Mouse (Mus musculus) hindbrain, embryonic 16.5 days (tissue): ENCODE data around the gene E430018J23Rik. TPM values are rescaled to one million over a fixed set of nuclear protein-coding genes. Genes with fewer than 3 reads are reported as not detected.
A peak's percentile ranks its signal among the peaks of the same experiment; 100 is the strongest.
"Not testable (repeated sequence)": the region's sequence is repeated elsewhere in the genome, so short reads cannot be mapped to it uniquely, and the experiment has no call there.

Source experiments
- ATAC-seq: fragments of 200-750 bp; cut with Nextera tagmentation; 2 replicates; pipeline ENCODE4 v1.8.0; 2017; ENCODE audit warnings: moderate TSS enrichment, moderate library complexity
- H3K27ac ChIP-seq: fragments of 300-500 bp; sonication (generic); 2 replicates; pipeline ENCODE4 v1.5.1; 2014; ENCODE audit warnings: low read depth, mild to moderate bottlenecking, control low read depth, low read length, moderate library complexity
- H3K27me3 ChIP-seq: fragments of 300-500 bp; sonication (generic); replicated peaks from 2 replicates; pipeline ENCODE4 v1.6.1; 2014; ENCODE audit warnings: low read length; ENCODE audit not compliant: control insufficient read depth, insufficient read depth
- H3K36me3 ChIP-seq: fragments of 300-500 bp; sonication (generic); 2 replicates; pipeline ENCODE4 v1.6.1; 2014; ENCODE audit warnings: mild to moderate bottlenecking, low read length, moderate library complexity, mixed read lengths; ENCODE audit not compliant: control insufficient read depth, insufficient read depth
- H3K4me1 ChIP-seq: fragments of 300-500 bp; sonication (generic); 2 replicates; pipeline ENCODE4 v1.6.1; 2014; ENCODE audit warnings: low read depth, low read length; ENCODE audit not compliant: control insufficient read depth, insufficient read depth
- H3K4me2 ChIP-seq: fragments of 300-500 bp; sonication (generic); 2 replicates; pipeline ENCODE4 v1.6.1; 2014; ENCODE audit warnings: mild to moderate bottlenecking, low read length, control low read depth, moderate library complexity
- H3K4me3 ChIP-seq: fragments of 300-500 bp; sonication (generic); 2 replicates; pipeline ENCODE4 v1.5.1; 2014; ENCODE audit warnings: mild to moderate bottlenecking, low read length, control low read depth, moderate library complexity
- H3K9ac ChIP-seq: fragments of 300-500 bp; sonication (generic); 2 replicates; pipeline ENCODE4 v1.6.1; 2014; ENCODE audit warnings: low read depth, mild to moderate bottlenecking, control low read depth, low read length, moderate library complexity
- H3K9me3 ChIP-seq: fragments of 300-500 bp; sonication (generic); 2 replicates; pipeline ENCODE4 v1.6.1; 2014; ENCODE audit warnings: mild to moderate bottlenecking, low read length, moderate library complexity; ENCODE audit not compliant: control insufficient read depth
- WGBS: fragments of 180-500 bp; shearing (Covaris S2); extraction: QIAGEN DNeasy Blood & Tissue Kit; methylation state at CpG from one replicate; pipeline ENCODE4 v1.1.7; 2014; 5-methylcytosine and 5-hydroxymethylcytosine counted together
- polyA plus RNA-seq: library from polyadenylated mRNA; unstranded; fragments of >200 nt; fragmentation: Nextera tagmentation; extraction: Ambion mirVana; gene quantifications from 2 replicates; pipeline ENCODE4 v1.2.1, GENCODE M21; 2015

Gene E430018J23Rik
- polyA plus RNA-seq, 1 experiment from 2014 or later = 4.6 TPM

DNA sequence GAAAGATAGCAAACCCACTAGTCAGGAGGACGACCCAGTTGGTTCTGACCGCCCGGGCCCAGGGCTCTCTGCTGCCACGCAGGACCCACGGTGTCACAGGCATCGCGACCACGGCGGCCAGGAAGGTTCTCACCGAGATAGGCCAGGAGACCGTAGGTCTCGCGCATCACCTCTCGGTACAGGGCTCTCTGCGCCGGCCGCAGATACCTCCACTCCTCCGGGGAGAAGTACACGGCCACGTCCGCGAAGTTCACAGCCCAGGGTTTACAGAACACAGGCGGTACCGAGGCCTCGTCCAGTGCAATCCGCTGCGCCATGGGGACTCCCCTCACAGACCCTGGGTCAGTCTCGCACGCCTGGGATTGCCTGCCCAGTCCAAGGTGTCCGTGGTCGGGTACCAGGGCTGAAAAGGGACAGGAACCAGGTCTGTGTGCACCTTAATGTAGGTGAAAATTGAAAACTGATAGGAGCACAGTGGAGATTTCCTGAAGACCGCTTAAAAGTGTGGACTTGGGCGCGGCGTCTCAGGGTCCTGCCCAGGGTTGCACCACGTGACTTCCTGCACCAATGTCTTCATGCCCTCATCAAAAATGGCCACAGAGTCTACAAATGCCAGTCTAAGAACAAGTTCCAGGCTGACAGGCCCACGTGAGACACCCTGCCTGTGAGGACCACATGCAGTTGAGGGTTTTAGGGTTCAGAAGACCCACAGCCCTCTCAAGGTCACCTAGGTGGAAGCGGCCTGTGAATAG is 6.6 kb downstream of the E430018J23Rik start, which contains the start of gene 9130019O22Rik:
Gene 9130019O22Rik, minus strand, starts transcription at position 526 of the 752 bp plus-strand sequence.
- H3K36me3 ChIP-seq = peaks cover 3% of the 10 kb centered on the region; the same call in 1 of the 2 replicates
- peak within 1 kb of the TSS; percentile 74 for H3K9ac ChIP-seq
- no peaks in the 10 kb centered on the region; the same call in 1 of the 2 replicates for H3K9me3 ChIP-seq
- WGBS = 8% methylated on average over 32 of the region's 38 CpGs
- H3K4me2 ChIP-seq = peak within 1 kb of the TSS; percentile 79
- H3K4me1 ChIP-seq = no peaks in the 10 kb centered on the region
- H3K27me3 ChIP-seq = no peaks in the 10 kb centered on the region
- ATAC-seq = peak; percentile 90
- peak within 1 kb of the TSS; percentile 49 for H3K4me3 ChIP-seq
- peak within 1 kb of the TSS; percentile 54; the same call in 1 of the 2 replicates for H3K27ac ChIP-seq

DNA sequence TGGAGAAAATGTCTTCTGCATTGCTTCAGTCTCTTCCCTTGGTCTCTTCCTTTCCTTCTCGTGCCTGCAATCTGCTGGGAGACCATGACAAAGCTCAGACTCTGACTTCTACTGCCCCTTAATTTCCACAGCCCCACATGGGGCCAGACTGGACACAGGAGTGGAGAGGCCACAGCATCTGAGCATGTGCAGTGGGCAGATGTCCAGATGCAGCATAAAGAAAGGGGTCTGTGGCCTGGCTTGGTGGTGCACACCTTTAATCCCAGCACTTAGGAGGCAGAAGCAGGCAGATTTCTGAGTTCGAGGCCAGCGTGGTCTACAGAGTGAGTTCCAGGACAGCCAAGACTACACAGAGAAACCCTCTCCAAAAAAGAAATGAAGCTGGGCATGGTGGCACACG is 7.9 kb downstream of the E430018J23Rik start:
- not testable (repeated sequence) for H3K36me3 ChIP-seq, H3K4me1 ChIP-seq, H3K9ac ChIP-seq, H3K4me2 ChIP-seq, ATAC-seq, H3K4me3 ChIP-seq, H3K27ac ChIP-seq, H3K27me3 ChIP-seq, H3K9me3 ChIP-seq
- WGBS = 93% methylated on average over 4 of the region's 4 CpGs

DNA sequence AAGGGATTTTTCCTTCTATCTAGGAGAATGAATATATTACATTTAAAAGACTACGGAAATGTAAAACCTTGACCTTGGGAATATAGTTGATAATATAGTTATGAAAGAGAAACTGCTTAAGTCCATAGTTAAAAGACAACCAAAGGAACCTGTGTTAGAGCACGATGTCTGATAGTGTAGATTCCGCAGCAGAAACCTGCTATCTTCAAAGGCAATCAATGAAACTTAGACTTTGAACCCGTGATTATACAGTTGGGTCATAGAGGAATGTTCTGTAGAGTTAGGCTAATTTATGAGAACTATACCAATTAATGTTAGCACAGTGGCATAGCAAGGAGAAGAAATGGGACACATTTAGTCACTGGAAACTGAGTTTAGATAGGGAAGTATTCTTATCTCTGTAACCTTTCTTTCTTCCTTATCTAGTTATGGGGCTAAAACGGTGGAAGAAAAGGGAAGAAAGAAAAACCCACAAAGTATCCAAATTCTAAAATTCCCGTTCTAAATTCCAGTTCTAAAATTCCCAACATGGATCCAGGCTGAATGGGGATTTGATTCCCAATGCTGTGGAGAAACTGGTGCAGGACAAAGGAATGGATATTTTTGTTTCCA is 15.0 kb downstream of the E430018J23Rik start:
- 80% methylated on average over 6 of the region's 6 CpGs for WGBS
- Histone ChIP-seq H3K36me3 (no peaks in the 10 kb centered on the region), H3K4me2 (no peak overlapping the region), H3K27ac (no peak overlapping the region), H3K9ac (no peak overlapping the region), H3K9me3 (no peaks in the 10 kb centered on the region; the same call in 1 of the 2 replicates), H3K27me3 (no peaks in the 10 kb centered on the region), H3K4me3 (no peak overlapping the region), H3K4me1 (no peaks in the 10 kb centered on the region; the same call in 1 of the 2 replicates)
- no peak for ATAC-seq

DNA sequence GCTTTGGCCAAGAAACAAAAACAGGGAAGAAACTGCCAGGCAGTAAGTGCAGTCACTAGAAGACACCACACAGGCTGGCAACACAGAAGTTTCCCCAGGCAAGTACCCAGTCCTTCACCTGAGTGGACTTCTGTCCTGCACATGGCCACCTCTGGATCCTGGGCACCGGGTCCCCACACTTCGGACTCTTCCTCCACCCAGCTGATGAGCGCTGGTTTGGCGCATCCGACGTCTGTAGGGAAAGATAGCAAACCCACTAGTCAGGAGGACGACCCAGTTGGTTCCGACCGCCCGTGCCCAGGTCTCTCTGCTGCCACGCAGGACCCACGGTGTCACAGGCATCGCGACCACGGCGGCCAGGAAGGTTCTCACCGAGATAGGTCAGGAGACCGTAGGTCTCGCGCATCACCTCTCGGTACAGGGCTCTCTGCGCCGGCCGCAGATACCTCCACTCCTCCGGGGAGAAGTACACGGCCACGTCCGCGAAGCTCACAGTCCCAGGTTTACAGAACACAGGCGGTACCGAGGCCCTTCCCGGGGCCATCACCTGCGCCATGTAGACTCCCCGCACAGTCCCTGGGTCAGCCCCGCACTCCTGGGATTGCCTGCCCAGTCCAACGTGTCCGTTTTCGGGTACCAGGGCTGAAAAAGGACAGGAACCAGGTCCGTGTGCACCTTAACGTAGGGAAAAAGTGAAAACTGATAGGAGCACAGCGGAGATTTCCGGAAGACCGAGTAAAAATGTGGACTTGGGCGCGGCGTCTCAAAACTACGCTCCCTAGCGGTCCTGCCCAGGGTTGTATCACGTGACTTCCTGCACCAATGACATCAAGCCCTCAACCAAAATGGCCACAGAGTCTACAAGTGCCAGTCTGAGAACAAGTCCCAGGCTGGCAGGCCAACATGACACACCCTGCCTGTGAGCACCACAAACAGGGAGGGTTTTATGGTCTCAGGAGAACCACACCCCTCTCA is 17.9 kb downstream of the E430018J23Rik start, which contains the start of gene Zfp747:
Gene Zfp747, minus strand, starts transcription at position 780 of the 975 bp plus-strand sequence.
- WGBS = 3% methylated on average over 48 of the region's 49 CpGs
- Histone ChIP-seq H3K4me3 (peak within 1 kb of the TSS; percentile 72), H3K9ac (peak within 1 kb of the TSS; percentile 80), H3K27ac (peak within 1 kb of the TSS; percentile 79), H3K4me2 (peak within 1 kb of the TSS; percentile 71)
- not testable (repeated sequence) for H3K9me3 ChIP-seq, H3K36me3 ChIP-seq, H3K27me3 ChIP-seq, H3K4me1 ChIP-seq
- peak; percentile 93 for ATAC-seq

DNA sequence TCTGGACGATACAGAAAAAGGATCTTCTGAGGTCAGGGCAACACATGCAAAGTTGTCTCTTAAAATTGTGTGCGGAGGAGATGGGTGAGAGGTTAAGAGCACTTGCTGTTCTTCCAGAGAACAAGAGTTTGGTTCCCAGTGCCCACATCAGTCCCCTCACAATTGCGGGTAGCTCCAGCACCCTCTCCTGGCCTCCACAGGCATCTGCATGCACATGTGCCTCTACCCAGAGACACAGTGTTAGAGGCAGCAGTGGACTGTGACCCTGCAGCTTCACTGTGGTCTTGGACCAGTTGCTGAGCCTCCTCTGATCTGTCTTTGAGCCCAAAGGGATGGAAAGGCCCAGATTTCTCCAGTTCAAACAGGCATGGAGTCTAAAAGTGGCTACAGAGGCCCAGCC is 21.6 kb downstream of the E430018J23Rik start:
- not testable (repeated sequence) for H3K27ac ChIP-seq, H3K4me3 ChIP-seq, H3K9me3 ChIP-seq, H3K9ac ChIP-seq, H3K4me2 ChIP-seq, H3K4me1 ChIP-seq, H3K36me3 ChIP-seq, ATAC-seq, H3K27me3 ChIP-seq
- 73% methylated on average over 3 of the region's 3 CpGs for WGBS

DNA sequence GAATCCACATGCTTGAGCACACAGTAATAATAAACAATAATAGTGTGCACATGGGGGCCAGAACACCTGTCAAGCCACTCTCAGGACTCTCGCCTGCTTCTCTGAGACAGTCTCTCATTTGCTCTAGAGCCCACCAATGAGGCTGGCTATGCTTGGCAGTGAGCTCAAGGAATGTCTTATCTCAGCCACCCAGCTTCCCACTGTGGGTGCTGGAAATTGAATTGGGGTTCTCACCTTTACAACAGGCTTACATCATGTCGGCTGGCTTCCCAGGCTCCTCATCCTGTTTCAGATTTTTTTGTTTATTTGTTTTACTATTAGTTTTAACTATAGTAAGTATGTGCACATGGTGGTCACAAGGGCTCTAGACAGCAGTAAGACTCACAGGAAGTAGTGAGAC is 22.2 kb downstream of the E430018J23Rik start:
- Histone ChIP-seq H3K9me3 (no peaks in the 10 kb centered on the region), H3K27ac (no peak overlapping the region), H3K4me3 (no peak overlapping the region), H3K36me3 (no peaks in the 10 kb centered on the region), H3K27me3 (no peaks in the 10 kb centered on the region), H3K4me1 (no peaks in the 10 kb centered on the region; the same call in 1 of the 2 replicates), H3K9ac (no peak overlapping the region), H3K4me2 (no peak overlapping the region)
- no peak for ATAC-seq
- WGBS = 92% methylated on average over 2 of the region's 2 CpGs

DNA sequence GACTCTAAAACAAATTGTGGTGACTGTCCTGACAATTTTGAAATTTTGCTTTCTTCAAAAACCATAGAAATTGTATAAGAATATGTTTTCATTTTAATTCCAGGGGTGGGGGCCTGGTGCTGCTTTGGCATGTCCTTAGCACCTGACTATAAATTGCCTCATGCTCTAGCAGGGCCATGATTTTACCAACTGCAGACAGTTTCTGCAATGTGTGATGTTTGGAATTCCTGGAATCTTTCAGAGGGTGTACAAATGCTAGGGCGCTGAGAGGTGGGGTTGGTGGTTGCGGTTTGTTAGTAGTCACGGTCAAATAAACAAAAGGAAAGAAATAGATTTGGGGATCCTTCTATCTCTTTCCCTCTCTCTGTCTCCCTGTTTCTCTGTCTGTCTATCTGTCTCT is 27.2 kb downstream of the E430018J23Rik start:
- Histone ChIP-seq H3K27ac (no peak overlapping the region), H3K4me1 (peaks cover 7% of the 10 kb centered on the region), H3K9ac (no peak overlapping the region), H3K9me3 (no peaks in the 10 kb centered on the region), H3K36me3 (no peaks in the 10 kb centered on the region), H3K4me3 (no peak overlapping the region), H3K4me2 (no peak overlapping the region), H3K27me3 (no peaks in the 10 kb centered on the region)
- no peak for ATAC-seq
- WGBS = 91% methylated on average over 3 of the region's 3 CpGs

DNA sequence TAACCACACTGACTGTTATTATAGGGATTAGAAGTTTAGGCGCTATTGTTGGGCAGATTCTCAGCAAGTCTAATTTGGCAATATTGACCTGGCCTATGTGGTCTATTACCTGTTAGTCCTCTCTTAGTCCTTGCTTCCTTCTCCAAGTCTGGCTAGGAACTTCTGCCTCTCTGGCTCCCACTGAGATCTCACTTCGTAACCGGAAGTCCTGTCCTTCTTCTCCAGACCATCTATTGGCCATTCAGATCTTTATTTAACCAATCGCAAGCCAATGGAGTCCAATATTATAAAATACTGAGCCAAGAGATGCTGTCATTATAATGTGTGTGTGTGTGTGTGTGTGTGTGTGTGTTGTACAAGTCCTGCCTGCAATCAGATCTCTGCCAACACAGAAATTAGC is 29.3 kb downstream of the E430018J23Rik start:
- Histone ChIP-seq H3K4me1 (peaks cover 7% of the 10 kb centered on the region), H3K9ac (no peak overlapping the region), H3K4me2 (peak overlapping the region; percentile 80), H3K36me3 (no peaks in the 10 kb centered on the region), H3K27ac (no peak overlapping the region), H3K4me3 (peak overlapping the region; percentile 44), H3K9me3 (no peaks in the 10 kb centered on the region), H3K27me3 (peaks cover 5% of the 10 kb centered on the region)
- 50% methylated on average over 4 of the region's 4 CpGs for WGBS
- no peak for ATAC-seq
